Mouse (Mus musculus): Measurements from ENCODE around the gene Gys2. TPM values are rescaled to one million over a fixed set of nuclear protein-coding genes. Genes with fewer than 3 reads are reported as not detected.

The Gys2 gene
- total and polyA plus RNA-seq, 2 experiments from 2014 or later = 0.76 TPM; not detected in 1

GRCm38 (mm10) chr6:142389101-142389500, 83.8 kb downstream of the Gys2 start:
- TF ChIP-seq CTCF (IDR thresholded peaks at IDR 0.05; ENCODE audit: low read depth) = no peak
- no peak for TF ChIP-seq EP300 (IDR thresholded peaks at IDR 0.05; ENCODE audit: low read depth)
- Histone ChIP-seq H3K27ac (ENCODE audit: low read depth) (no peak overlapping the region), H3K9me3 (replicated peaks; ENCODE audit: control insufficient read depth, low read length) (no peaks in the 10 kb centered on the region), H3K27me3 (ENCODE audit: control insufficient read depth, insufficient read depth, low read length) (no peaks in the 10 kb centered on the region), H3K36me3 (replicated peaks; ENCODE audit: control insufficient read depth, insufficient read depth, low read length) (peaks cover 6% of the 10 kb centered on the region; the same call in 1 of the 2 replicates), H3K4me1 (ENCODE audit: control insufficient read depth, insufficient read depth) (peaks cover 5% of the 10 kb centered on the region; the same call in 1 of the 2 replicates), H3K9ac (replicated peaks; ENCODE audit: low read depth, low read length) (no peak overlapping the region), H3K4me3 (ENCODE audit: low read depth, low read length) (no peak overlapping the region), H3K4me2 (ENCODE audit: low read depth, low read length) (no peak overlapping the region)
- DNase-seq (ENCODE audit: low spot score) (no peak), ATAC-seq (ENCODE audit: insufficient read depth, low read depth) (no peak)
- WGBS = 69% methylated on average over 2 of the region's 2 CpGs

- Histone ChIP-seq H3K4me2 (ENCODE audit: low read depth, low read length) (peak overlapping the region; percentile 99), H3K27me3 (ENCODE audit: control insufficient read depth, insufficient read depth, low read length) (no peaks in the 10 kb centered on the region), H3K4me3 (ENCODE audit: low read depth, low read length) (peak overlapping the region; percentile 99), H3K9ac (replicated peaks; ENCODE audit: low read depth, low read length) (peak overlapping the region; percentile 95), H3K4me1 (ENCODE audit: control insufficient read depth, insufficient read depth) (peaks cover 5% of the 10 kb centered on the region; the same call in 1 of the 2 replicates), H3K9me3 (replicated peaks; ENCODE audit: control insufficient read depth, low read length) (no peaks in the 10 kb centered on the region), H3K27ac (ENCODE audit: low read depth) (peak overlapping the region; percentile 74; the same call in 1 of the 2 replicates), H3K36me3 (replicated peaks; ENCODE audit: control insufficient read depth, insufficient read depth, low read length) (no peaks in the 10 kb centered on the region)
- DNase-seq (ENCODE audit: low spot score) (no peak), ATAC-seq (ENCODE audit: insufficient read depth, low read depth) (no peak)
- TF ChIP-seq EP300 (IDR thresholded peaks at IDR 0.05; ENCODE audit: low read depth) (no peak), CTCF (IDR thresholded peaks at IDR 0.05; ENCODE audit: low read depth) (no peak)
- WGBS = 9% methylated on average over 8 of the region's 8 CpGs
Measured at GRCm38 (mm10) chr6:142387755-142388271, 85.1 kb downstream of the Gys2 start.

GRCm38 (mm10) chr6:142387011-142387754, 85.7 kb downstream of the Gys2 start, which contains the start of the genes Recql and Golt1b:
Gene Recql (minus strand): TSS chr6:142387087.
Gene Golt1b (plus strand): TSS chr6:142387221.
- TF ChIP-seq CTCF (IDR thresholded peaks at IDR 0.05; ENCODE audit: low read depth) (no peak), EP300 (IDR thresholded peaks at IDR 0.05; ENCODE audit: low read depth) (peak; percentile 79; the same call in 1 of the 2 replicates)
- under 1% methylated on average over 81 of the region's 87 CpGs for WGBS
- peak; percentile 100 for ATAC-seq (ENCODE audit: insufficient read depth, low read depth)

GRCm38 (mm10) chr6:142386285-142387010, 86.5 kb downstream of the Gys2 start:
- ATAC-seq (ENCODE audit: insufficient read depth, low read depth) (peak; percentile 60), DNase-seq (ENCODE audit: low spot score) (no peak)
- Histone ChIP-seq H3K9ac (replicated peaks; ENCODE audit: low read depth, low read length) (peak overlapping the region; percentile 95), H3K9me3 (replicated peaks; ENCODE audit: control insufficient read depth, low read length) (no peaks in the 10 kb centered on the region), H3K36me3 (replicated peaks; ENCODE audit: control insufficient read depth, insufficient read depth, low read length) (no peaks in the 10 kb centered on the region), H3K4me1 (ENCODE audit: control insufficient read depth, insufficient read depth) (peaks cover 5% of the 10 kb centered on the region; the same call in 1 of the 2 replicates), H3K4me3 (ENCODE audit: low read depth, low read length) (peak overlapping the region; percentile 99), H3K27me3 (ENCODE audit: control insufficient read depth, insufficient read depth, low read length) (no peaks in the 10 kb centered on the region), H3K27ac (ENCODE audit: low read depth) (0 out of 2 replicates have a peak overlapping the region, but pooled peaks have one; percentile 32), H3K4me2 (ENCODE audit: low read depth, low read length) (peak overlapping the region; percentile 99)
- no peak for TF ChIP-seq CTCF (IDR thresholded peaks at IDR 0.05; ENCODE audit: low read depth)
- TF ChIP-seq EP300 (IDR thresholded peaks at IDR 0.05; ENCODE audit: low read depth) = no peak
- WGBS = 3% methylated on average over 31 of the region's 31 CpGs

More at GRCm38 (mm10) chr6:142387011-142387754, 85.7 kb downstream of the Gys2 start, which contains the start of the genes Recql and Golt1b:
- Histone ChIP-seq H3K9me3 (replicated peaks; ENCODE audit: control insufficient read depth, low read length) (no peaks in the 10 kb centered on the region), H3K9ac (replicated peaks; ENCODE audit: low read depth, low read length) (peak within 1 kb of the TSS; percentile 95), H3K4me1 (ENCODE audit: control insufficient read depth, insufficient read depth) (peaks cover 5% of the 10 kb centered on the region; the same call in 1 of the 2 replicates), H3K4me2 (ENCODE audit: low read depth, low read length) (peak within 1 kb of the TSS; percentile 99), H3K27ac (ENCODE audit: low read depth) (peak within 1 kb of the TSS; percentile 74), H3K4me3 (ENCODE audit: low read depth, low read length) (peak within 1 kb of the TSS; percentile 99), H3K36me3 (replicated peaks; ENCODE audit: control insufficient read depth, insufficient read depth, low read length) (no peaks in the 10 kb centered on the region), H3K27me3 (ENCODE audit: control insufficient read depth, insufficient read depth, low read length) (no peaks in the 10 kb centered on the region)
- DNase-seq (ENCODE audit: low spot score) = peak; percentile 95

GRCm38 (mm10) chr6:142384521-142384920, 88.4 kb downstream of the Gys2 start:
- 89% methylated on average over 9 of the region's 9 CpGs for WGBS
- ATAC-seq (ENCODE audit: insufficient read depth, low read depth) (no peak), DNase-seq (ENCODE audit: low spot score) (no peak)
- TF ChIP-seq CTCF (IDR thresholded peaks at IDR 0.05; ENCODE audit: low read depth) = no peak
- no peak for TF ChIP-seq EP300 (IDR thresholded peaks at IDR 0.05; ENCODE audit: low read depth)
- Histone ChIP-seq H3K36me3 (replicated peaks; ENCODE audit: control insufficient read depth, insufficient read depth, low read length) (no peaks in the 10 kb centered on the region), H3K9me3 (replicated peaks; ENCODE audit: control insufficient read depth, low read length) (no peaks in the 10 kb centered on the region), H3K4me1 (ENCODE audit: control insufficient read depth, insufficient read depth) (peaks cover 5% of the 10 kb centered on the region; the same call in 1 of the 2 replicates), H3K4me3 (ENCODE audit: low read depth, low read length) (no peak overlapping the region), H3K27me3 (ENCODE audit: control insufficient read depth, insufficient read depth, low read length) (no peaks in the 10 kb centered on the region), H3K27ac (ENCODE audit: low read depth) (no peak overlapping the region), H3K4me2 (ENCODE audit: low read depth, low read length) (no peak overlapping the region), H3K9ac (replicated peaks; ENCODE audit: low read depth, low read length) (no peak overlapping the region)
